ENCODE assay signal across 21 mouse cellular contexts in genomic region chr4:154086436-154086835, GRCm38 (mm10). TPM values are rescaled to one million over a fixed set of nuclear protein-coding genes. Genes with fewer than 3 reads are reported as not detected.
A peak's percentile ranks its signal among the peaks of the same experiment; 100 is the strongest.
DNase-seq lines count a peak whose midpoint lies in the region; ATAC-seq and TF ChIP-seq lines count a peak whose summit lies in the region.
"Had no signal": no experiment of that assay in that cellular context is flagged by ENCODE, and none has a peak within 500 bp of the region (broad histone marks: within the 10 kb centered on the region; RNA-seq: fewer than 3 reads in every experiment).

No protein-coding gene starts in this region.

- H3K4me2 ChIP-seq in stomach, postnatal 0 days (replicated peaks; ENCODE audit: low read depth), result no peak overlapping the region
- H3K4me2 ChIP-seq in midbrain, embryonic 13.5 days (replicated peaks), result no peak overlapping the region
- H3K4me2 ChIP-seq: embryonic facial prominence, embryonic 13.5 days; forebrain, embryonic 13.5 days; forebrain, embryonic 15.5 days had no signal

- TF ChIP-seq CTCF in stomach, postnatal 0 days (IDR thresholded peaks at IDR 0.05; ENCODE audit: low read depth), result no peak

- 62% methylated on average over 8 of the region's 8 CpGs for WGBS in stomach, postnatal 0 days
- 91% methylated on average over 8 of the region's 8 CpGs for WGBS in midbrain, embryonic 13.5 days

- H3K4me1 ChIP-seq in stomach, postnatal 0 days (replicated peaks; ENCODE audit: control insufficient read depth, insufficient read depth), result no peaks in the 10 kb centered on the region
- no peaks in the 10 kb centered on the region for H3K4me1 ChIP-seq in midbrain, embryonic 13.5 days (replicated peaks)
- H3K4me1 ChIP-seq: embryonic facial prominence, embryonic 13.5 days; forebrain, embryonic 13.5 days; forebrain, embryonic 15.5 days had no signal

- DNase-seq in frontal cortex, postnatal 14 days (ENCODE audit: low spot score in 2 of 2), result no peak
- DNase-seq in right cerebral cortex, adult 18-20 months, result peak; percentile 31
- DNase-seq in right cerebral cortex, postnatal 14 days, result no peak
- peak; percentile 61 for DNase-seq in brain, adult 2 months (ENCODE audit: low read depth, low spot score)
- no peak for DNase-seq in stomach, postnatal 0 days (ENCODE audit: low spot score)
- DNase-seq: adrenal gland, adult 2 months; adrenal gland, postnatal 10 days; adrenal gland, postnatal 25 days; cerebellum, adult 11-12 months; cerebellum, adult 9-10 months; forebrain, postnatal 0 days had no signal

- no peak overlapping the region for H3K9ac ChIP-seq in stomach, postnatal 0 days (ENCODE audit: low read length)
- no peak overlapping the region for H3K9ac ChIP-seq in midbrain, embryonic 13.5 days (replicated peaks)
- H3K9ac ChIP-seq: embryonic facial prominence, embryonic 13.5 days; forebrain, embryonic 13.5 days; forebrain, embryonic 15.5 days; forebrain, postnatal 0 days had no signal

- H3K9me3 ChIP-seq in stomach, postnatal 0 days (ENCODE audit: control insufficient read depth, low read length), result no peaks in the 10 kb centered on the region
- no peaks in the 10 kb centered on the region for H3K9me3 ChIP-seq in midbrain, embryonic 13.5 days
- H3K9me3 ChIP-seq: embryonic facial prominence, embryonic 13.5 days; forebrain, embryonic 13.5 days; forebrain, embryonic 15.5 days had no signal

- peak overlapping the region; percentile 67 for H3K27ac ChIP-seq in stomach, postnatal 0 days (replicated peaks)
- H3K27ac ChIP-seq in midbrain, embryonic 13.5 days, result no peak overlapping the region
- H3K27ac ChIP-seq: embryonic facial prominence, embryonic 13.5 days; forebrain, embryonic 13.5 days; forebrain, embryonic 15.5 days had no signal

- no peaks in the 10 kb centered on the region for H3K36me3 ChIP-seq in stomach, postnatal 0 days (ENCODE audit: control insufficient read depth, insufficient read depth, low read length)
- no peaks in the 10 kb centered on the region for H3K36me3 ChIP-seq in midbrain, embryonic 13.5 days
- H3K36me3 ChIP-seq: embryonic facial prominence, embryonic 13.5 days; forebrain, embryonic 15.5 days had no signal

- H3K27me3 ChIP-seq in stomach, postnatal 0 days (ENCODE audit: control insufficient read depth, insufficient read depth, low read length), result no peaks in the 10 kb centered on the region
- peaks cover 14% of the 10 kb centered on the region for H3K27me3 ChIP-seq in midbrain, embryonic 13.5 days

- no peak for TF ChIP-seq EP300 in stomach, postnatal 0 days (optimal IDR thresholded peaks at IDR 0.05)

- ATAC-seq in frontal cortex, adult (ENCODE audit: low TSS enrichment), result 0 out of 2 replicates have a peak, but pooled peaks have one; percentile 38
- ATAC-seq in stomach, postnatal 0 days (ENCODE audit: low FRiP score, low TSS enrichment), result no peak
- no peak for ATAC-seq in midbrain, embryonic 13.5 days
- ATAC-seq: forebrain, embryonic 13.5 days; forebrain, embryonic 15.5 days; forebrain, postnatal 0 days had no signal

- H3K4me3 ChIP-seq in stomach, postnatal 0 days (ENCODE audit: low read depth, low read length), result no peak overlapping the region
- H3K4me3 ChIP-seq in midbrain, embryonic 13.5 days (replicated peaks), result no peak overlapping the region
- H3K4me3 ChIP-seq: embryonic facial prominence, embryonic 13.5 days; forebrain, embryonic 13.5 days; forebrain, embryonic 15.5 days had no signal

RNA-seq across cellular contexts. Expression of gene Ccdc27, which starts 44.0 kb away (rescaled TPM):
- 0.07 TPM in 1 of 2 replicates, not detected in the other for polyA plus RNA-seq in stomach, postnatal 0 days (2015; fragmentation: Nextera tagmentation; extraction: Ambion mirVana)
- polyA plus RNA-seq in midbrain, embryonic 13.5 days (2015; fragmentation: Nextera tagmentation; extraction: Ambion mirVana), result not detected in 2 replicates
- polyA plus RNA-seq: adrenal gland, adult 2 months; C2C12; cerebellum, adult 2 months; cortical plate, adult 2 months; embryonic facial prominence, embryonic 11.5 days; embryonic facial prominence, embryonic 13.5 days; forebrain, embryonic 11.5 days; forebrain, embryonic 13.5 days; forebrain, embryonic 15.5 days; forebrain, postnatal 0 days had no signal

RNA-seq across cellular contexts. Expression of gene Trp73, which starts 53.6 kb away (rescaled TPM):
- 1.0 and 1.3 TPM in 2 replicates for polyA plus RNA-seq in stomach, postnatal 0 days (2015; fragmentation: Nextera tagmentation; extraction: Ambion mirVana)
- polyA plus RNA-seq in midbrain, embryonic 13.5 days (2015; fragmentation: Nextera tagmentation; extraction: Ambion mirVana), result 0.55 and 1.5 TPM in 2 replicates

RNA-seq across cellular contexts. Expression of gene Wrap73, which starts 55.7 kb away (rescaled TPM):
- polyA plus RNA-seq in stomach, postnatal 0 days (2015; fragmentation: Nextera tagmentation; extraction: Ambion mirVana), result 17.3 and 19.9 TPM in 2 replicates
- 47.8 and 50.9 TPM in 2 replicates for polyA plus RNA-seq in midbrain, embryonic 13.5 days (2015; fragmentation: Nextera tagmentation; extraction: Ambion mirVana)

Comparison
In these comparisons a context has a peak if more than half of its experiments do, and no peak if none do; other contexts are left out.
1. DNase-seq: peak in right cerebral cortex, adult 18-20 months (single experiment) and brain, adult 2 months (single experiment); none in frontal cortex, postnatal 14 days (0 of 2), right cerebral cortex, postnatal 14 days (single experiment) and stomach, postnatal 0 days (single experiment).